Mouse (Mus musculus): ENCODE measurements around the gene C130026I21Rik.
"Not testable (repeated sequence)": the region's sequence is repeated elsewhere in the genome, so short reads cannot be mapped to it uniquely, and the experiment has no call there.

Gene C130026I21Rik

DNA sequence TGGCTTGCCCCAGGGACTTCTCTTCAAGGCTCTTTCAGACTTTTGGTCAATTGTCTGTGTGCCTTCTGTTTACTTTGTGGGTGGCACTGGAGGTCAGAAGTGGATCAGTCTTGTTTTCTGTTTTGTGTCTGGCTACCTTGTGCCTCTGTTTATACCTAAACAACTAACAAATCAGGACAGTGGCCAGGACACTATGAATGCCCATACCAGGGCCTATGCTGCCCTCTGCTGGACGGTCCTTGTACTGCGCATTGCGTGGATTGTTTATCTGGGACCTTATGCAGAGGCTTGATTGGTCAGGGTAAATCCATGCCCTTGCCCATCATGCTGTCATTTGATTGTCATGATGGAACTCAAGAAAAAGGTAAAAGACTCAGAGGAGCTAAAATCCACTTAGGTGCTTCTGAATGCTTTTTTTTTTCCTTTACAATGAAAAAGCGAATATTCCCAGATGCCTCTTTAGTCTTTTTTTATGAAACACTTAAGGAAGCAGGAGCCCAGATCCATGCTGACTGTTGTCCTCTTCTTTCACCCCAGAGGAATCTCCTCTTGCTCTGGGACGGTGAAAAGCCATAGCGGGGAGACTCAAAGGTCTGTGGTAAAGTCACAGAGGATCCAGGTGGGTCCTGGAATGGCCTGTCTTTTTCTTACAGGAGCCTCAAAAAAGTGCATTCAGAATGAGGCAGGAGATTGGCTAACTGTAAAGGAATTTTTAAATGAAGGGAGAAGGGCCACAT is 155.5 kb downstream of the C130026I21Rik start:
- not testable (repeated sequence) for H3K36me3 ChIP-seq (ENCODE audit: insufficient read depth, low read length); H3K4me1 ChIP-seq (replicated peaks; ENCODE audit: low read depth, low read length); H3K4me3 ChIP-seq (replicated peaks; ENCODE audit: low read length); H3K9me3 ChIP-seq (ENCODE audit: low read length); H3K27me3 ChIP-seq (ENCODE audit: insufficient read depth, low read length)
- 0 out of 2 replicates have a peak, but pooled peaks have one; percentile 12 for TF ChIP-seq CTCF (conservative IDR thresholded peaks at IDR 0.05; ENCODE audit: low read length)

DNA sequence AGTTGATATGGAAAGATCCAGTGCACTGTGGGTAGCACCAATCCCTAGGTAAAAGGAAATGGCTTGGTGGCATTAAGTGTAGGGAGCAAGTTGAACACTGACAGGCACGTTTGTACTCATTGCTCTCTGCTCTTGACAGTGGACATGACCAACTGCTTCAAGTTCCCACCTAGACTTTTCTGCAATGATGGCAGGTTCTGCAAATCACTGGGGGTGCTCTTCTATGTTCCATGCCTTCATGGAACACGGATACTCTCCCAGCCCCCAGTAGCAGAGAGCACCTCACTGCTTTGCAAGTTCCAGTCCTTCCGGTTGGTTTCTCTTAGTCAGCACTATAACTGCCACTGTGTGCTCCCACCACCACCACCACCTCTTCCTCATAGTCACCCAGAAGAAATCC is 156.3 kb downstream of the C130026I21Rik start:
- H3K4me1 ChIP-seq (replicated peaks; ENCODE audit: low read depth, low read length); H3K27me3 ChIP-seq (ENCODE audit: insufficient read depth, low read length); H3K4me3 ChIP-seq (replicated peaks; ENCODE audit: low read length); H3K9me3 ChIP-seq (ENCODE audit: low read length); H3K36me3 ChIP-seq (ENCODE audit: insufficient read depth, low read length): not testable (repeated sequence)

DNA sequence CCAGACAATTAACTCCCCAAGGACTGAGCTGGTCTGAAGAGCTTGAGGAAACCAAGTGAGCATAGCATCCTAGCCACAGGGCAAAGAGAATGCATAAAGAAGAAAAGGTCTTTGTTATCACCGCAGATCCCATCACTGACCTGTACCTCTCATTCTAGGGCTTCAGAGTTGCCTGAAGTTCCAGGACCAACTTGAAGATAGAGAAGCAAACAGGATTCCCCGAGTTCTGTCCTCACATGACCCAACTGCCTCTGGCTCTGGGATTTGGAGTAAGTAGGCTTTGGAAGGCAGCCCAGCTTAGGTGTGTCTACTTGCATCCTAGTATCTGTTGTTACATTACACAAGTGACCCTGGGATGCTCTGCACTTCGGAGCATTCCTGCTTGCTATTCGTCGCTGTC is 157.5 kb downstream of the C130026I21Rik start:
- H3K27me3 ChIP-seq (ENCODE audit: insufficient read depth, low read length); H3K4me3 ChIP-seq (replicated peaks; ENCODE audit: low read length); H3K4me1 ChIP-seq (replicated peaks; ENCODE audit: low read depth, low read length); H3K36me3 ChIP-seq (ENCODE audit: insufficient read depth, low read length); H3K9me3 ChIP-seq (ENCODE audit: low read length): not testable (repeated sequence)

DNA sequence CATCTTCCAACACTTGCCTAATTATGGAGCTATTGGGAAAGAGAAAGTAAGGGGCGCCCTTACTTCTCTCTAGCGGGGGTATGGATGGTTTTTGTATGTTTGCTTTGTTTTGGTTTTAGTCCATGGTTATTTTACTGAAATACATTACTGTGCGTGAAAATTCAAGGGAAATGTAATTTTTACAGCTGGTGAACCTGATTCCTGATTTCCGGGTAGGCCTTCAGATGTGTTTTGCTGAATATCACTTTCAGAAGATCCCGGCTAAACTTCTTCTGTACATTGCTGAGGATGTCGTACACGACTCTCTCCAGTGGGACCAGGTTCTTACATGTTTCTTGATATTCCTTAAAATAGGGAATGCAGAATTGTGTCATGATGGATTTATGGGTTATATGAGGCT is 158.1 kb downstream of the C130026I21Rik start:
- H3K9me3 ChIP-seq (ENCODE audit: low read length); H3K27me3 ChIP-seq (ENCODE audit: insufficient read depth, low read length); H3K4me1 ChIP-seq (replicated peaks; ENCODE audit: low read depth, low read length); H3K36me3 ChIP-seq (ENCODE audit: insufficient read depth, low read length); H3K4me3 ChIP-seq (replicated peaks; ENCODE audit: low read length): not testable (repeated sequence)

DNA sequence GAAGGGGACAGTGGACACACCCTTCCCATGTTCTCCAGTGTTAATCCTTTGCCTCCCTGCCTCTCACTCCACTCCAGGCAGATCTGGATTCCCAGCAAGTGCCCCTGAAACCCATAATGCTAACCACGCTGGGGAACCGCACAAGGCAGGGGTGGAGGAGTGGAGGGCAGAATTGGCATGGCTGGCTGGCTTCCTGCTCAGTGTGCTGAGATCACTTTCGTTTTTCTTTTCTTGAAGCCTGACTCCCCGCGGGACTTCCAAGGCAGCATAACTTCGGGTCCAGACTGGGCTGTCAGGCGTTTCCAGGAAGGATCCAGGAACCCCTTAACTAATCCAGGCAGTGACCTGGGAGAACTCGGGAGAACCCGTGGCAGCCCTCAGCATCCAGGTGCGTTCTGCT is 158.8 kb downstream of the C130026I21Rik start:
- H3K4me3 ChIP-seq (replicated peaks; ENCODE audit: low read length); H3K9me3 ChIP-seq (ENCODE audit: low read length); H3K27me3 ChIP-seq (ENCODE audit: insufficient read depth, low read length); H3K36me3 ChIP-seq (ENCODE audit: insufficient read depth, low read length); H3K4me1 ChIP-seq (replicated peaks; ENCODE audit: low read depth, low read length): not testable (repeated sequence)

DNA sequence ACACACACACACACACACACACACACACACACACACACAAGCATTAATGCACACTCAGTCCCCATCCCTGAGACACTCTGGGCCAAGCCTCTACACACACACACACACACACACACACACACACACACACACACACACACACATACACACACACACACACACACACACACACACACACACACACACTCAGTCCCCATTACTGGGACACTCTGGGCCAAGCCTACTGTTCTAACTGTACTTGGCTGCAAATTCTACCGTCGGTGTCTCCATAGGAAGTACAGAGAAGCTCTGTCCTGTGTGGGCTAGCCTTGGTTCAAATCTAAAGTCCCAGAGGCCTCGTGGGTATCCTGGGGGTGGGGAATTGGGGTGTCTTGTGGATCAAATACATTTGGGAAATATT is 159.5 kb downstream of the C130026I21Rik start:
- H3K36me3 ChIP-seq (ENCODE audit: insufficient read depth, low read length); H3K4me3 ChIP-seq (replicated peaks; ENCODE audit: low read length); H3K4me1 ChIP-seq (replicated peaks; ENCODE audit: low read depth, low read length); H3K27me3 ChIP-seq (ENCODE audit: insufficient read depth, low read length); H3K9me3 ChIP-seq (ENCODE audit: low read length): not testable (repeated sequence)

DNA sequence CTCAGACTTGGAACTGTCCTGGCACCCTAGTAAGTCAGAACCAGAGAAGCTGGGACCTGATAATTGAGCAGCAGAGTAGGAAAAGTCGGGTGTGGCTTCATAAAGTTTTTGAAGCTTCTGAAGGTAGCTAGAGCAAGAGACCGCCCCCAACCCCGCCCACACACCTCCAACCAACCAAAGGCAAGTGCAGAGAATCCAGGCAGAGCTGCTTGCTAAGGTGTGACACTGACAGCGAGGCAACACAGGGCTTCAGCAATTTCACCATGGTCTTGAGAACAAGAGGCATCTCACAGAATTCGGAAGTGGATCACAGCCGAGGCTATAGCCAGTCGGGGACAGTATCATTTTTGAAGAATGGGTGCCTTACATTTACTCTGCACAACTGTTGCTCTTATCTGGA is 160.6 kb downstream of the C130026I21Rik start, which contains the start of gene A530032D15Rik:
Gene A530032D15Rik, minus strand, starts transcription at position 101 of the 400 bp plus-strand sequence.
- H3K27me3 ChIP-seq (ENCODE audit: insufficient read depth, low read length); H3K36me3 ChIP-seq (ENCODE audit: insufficient read depth, low read length); H3K9me3 ChIP-seq (ENCODE audit: low read length); H3K4me1 ChIP-seq (replicated peaks; ENCODE audit: low read depth, low read length); H3K4me3 ChIP-seq (replicated peaks; ENCODE audit: low read length): not testable (repeated sequence)

DNA sequence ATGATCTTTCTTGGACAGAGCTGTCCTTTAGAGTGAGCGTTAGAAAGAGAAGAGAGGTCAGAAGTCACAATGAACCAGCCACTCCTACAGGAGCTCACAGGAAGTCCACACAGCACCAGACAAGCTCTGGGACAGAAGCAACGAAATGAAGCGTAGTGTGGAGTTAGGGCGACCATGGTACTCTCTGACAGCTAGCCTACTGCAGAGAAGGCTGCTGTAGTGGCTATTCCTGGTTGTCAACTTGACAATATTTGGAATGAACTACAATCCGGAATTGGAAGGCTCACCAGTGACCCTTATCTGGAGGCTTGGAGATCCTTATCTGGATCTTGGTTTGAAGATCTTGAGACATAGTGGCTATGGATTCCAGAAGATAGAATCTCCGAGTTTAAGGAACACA is 164.4 kb downstream of the C130026I21Rik start:
- H3K4me1 ChIP-seq (replicated peaks; ENCODE audit: low read depth, low read length); H3K9me3 ChIP-seq (ENCODE audit: low read length); H3K27me3 ChIP-seq (ENCODE audit: insufficient read depth, low read length); H3K36me3 ChIP-seq (ENCODE audit: insufficient read depth, low read length); H3K4me3 ChIP-seq (replicated peaks; ENCODE audit: low read length): not testable (repeated sequence)

DNA sequence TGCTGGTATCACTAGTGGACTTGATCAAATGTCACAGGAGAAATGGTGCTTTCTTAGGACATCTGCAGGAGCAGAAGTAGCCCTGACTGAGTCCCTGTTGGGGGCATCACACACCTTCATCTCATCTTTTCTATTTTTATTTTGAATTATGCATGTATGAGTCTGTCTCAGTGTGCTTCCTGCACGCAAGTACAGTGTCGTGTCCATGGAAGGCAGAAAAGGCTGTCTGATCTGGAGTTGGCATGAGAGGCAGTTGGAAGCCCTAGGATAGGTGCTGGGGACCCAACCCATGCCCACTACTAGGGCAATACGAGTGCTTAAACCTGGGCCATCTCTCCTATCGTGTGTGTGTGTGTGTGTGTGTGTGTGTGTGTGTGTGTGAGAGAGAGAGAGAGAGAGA is 165.0 kb downstream of the C130026I21Rik start:
- H3K27me3 ChIP-seq (ENCODE audit: insufficient read depth, low read length), result not testable (repeated sequence)

DNA sequence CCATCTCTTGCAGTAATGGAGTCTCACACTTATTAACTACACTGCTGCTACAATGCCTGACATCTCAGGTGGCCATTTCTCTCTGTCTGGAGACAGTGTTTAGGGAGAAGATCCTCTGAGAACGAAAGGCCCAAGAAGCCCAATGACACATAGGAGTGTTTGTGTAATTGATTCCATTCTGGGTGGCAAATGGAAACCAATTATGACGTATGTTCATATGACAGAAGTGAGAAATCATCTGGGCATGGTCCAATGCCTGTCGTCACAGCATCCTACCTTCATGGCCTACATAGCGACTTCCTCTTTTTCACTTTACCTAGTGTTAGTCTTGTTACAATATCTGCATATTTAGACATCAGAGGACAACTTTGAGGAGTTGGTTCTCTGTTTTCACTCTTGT is 168.6 kb downstream of the C130026I21Rik start:
- not testable (repeated sequence) for H3K4me1 ChIP-seq (replicated peaks; ENCODE audit: low read depth, low read length); H3K4me3 ChIP-seq (replicated peaks; ENCODE audit: low read length); H3K36me3 ChIP-seq (ENCODE audit: insufficient read depth, low read length); H3K9me3 ChIP-seq (ENCODE audit: low read length); H3K27me3 ChIP-seq (ENCODE audit: insufficient read depth, low read length)

More for the DNA sequence above, 165.0 kb downstream of the C130026I21Rik start:
- not testable (repeated sequence) for H3K4me3 ChIP-seq (replicated peaks; ENCODE audit: low read length); H3K9me3 ChIP-seq (ENCODE audit: low read length); H3K36me3 ChIP-seq (ENCODE audit: insufficient read depth, low read length); H3K4me1 ChIP-seq (replicated peaks; ENCODE audit: low read depth, low read length)

DNA sequence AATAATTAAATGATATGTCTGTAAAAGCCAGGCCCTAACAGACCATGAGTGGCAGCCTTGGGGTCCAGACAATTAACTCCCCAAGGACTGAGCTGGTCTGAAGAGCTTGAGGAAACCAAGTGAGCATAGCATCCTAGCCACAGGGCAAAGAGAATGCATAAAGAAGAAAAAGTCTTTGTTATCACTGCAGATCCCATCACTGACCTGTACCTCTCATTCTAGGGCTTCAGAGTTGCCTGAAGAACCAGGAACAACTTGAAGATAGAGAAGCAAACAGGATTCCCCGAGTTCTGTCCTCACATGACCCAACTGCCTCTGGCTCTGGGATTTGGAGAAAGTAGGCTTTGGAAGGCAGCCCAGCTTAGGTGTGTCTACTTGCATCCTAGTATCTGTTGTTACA is 170.5 kb downstream of the C130026I21Rik start, which contains the start of gene Gm10553:
Gene Gm10553, plus strand, starts transcription at position 301 of the 400 bp plus-strand sequence.
- H3K27me3 ChIP-seq (ENCODE audit: insufficient read depth, low read length); H3K4me3 ChIP-seq (replicated peaks; ENCODE audit: low read length); H3K4me1 ChIP-seq (replicated peaks; ENCODE audit: low read depth, low read length); H3K9me3 ChIP-seq (ENCODE audit: low read length); H3K36me3 ChIP-seq (ENCODE audit: insufficient read depth, low read length): not testable (repeated sequence)

DNA sequence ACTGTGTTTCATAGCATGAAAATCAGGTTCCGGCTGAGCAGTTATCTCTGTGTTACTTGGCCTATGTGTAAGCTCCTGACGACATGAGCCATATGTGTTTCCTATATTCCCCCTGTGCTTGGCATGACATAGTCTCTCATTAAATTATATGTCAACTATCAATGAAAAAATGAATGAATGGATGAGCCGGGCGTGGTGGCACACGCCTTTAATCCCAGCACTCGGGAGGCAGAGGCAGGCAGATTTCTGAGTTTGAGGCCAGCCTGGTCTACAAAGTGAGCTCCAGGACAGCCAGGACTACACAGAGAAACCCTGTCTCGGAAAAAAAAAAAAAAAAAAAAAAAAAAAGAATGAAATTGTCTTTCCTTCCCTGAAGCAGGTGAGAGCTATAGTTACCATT is 171.3 kb downstream of the C130026I21Rik start:
- not testable (repeated sequence) for H3K4me1 ChIP-seq (replicated peaks; ENCODE audit: low read depth, low read length); H3K9me3 ChIP-seq (ENCODE audit: low read length); H3K4me3 ChIP-seq (replicated peaks; ENCODE audit: low read length); H3K27me3 ChIP-seq (ENCODE audit: insufficient read depth, low read length); H3K36me3 ChIP-seq (ENCODE audit: insufficient read depth, low read length)

DNA sequence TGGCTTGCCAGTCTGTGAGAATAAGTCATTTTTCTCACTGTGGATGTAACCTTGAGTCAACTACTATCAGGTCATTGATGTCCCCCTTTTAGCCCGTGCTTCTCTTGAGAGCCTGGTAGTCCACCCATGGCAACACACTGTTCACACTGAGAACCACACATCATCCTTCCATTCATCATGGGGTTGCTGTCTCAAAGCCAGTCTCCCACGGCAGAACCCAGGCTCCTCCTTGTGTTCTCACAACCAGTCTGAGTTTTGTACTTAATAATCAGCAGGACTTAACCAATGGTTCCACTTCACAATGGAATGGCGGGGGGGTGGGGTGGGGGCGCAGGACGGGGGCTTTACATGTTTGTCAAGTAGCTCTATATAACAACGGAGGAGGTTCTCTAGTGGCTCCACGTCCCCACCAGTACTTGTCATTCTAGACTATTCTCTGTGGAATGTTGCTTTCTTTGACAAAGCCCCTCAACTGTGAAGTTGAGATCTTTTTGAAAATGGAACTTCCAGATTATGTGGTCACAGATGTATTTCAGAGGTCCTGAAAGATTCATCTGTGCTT is 177.3 kb downstream of the C130026I21Rik start:
- H3K9me3 ChIP-seq (ENCODE audit: low read length); H3K27me3 ChIP-seq (ENCODE audit: insufficient read depth, low read length); H3K4me3 ChIP-seq (replicated peaks; ENCODE audit: low read length); H3K36me3 ChIP-seq (ENCODE audit: insufficient read depth, low read length); H3K4me1 ChIP-seq (replicated peaks; ENCODE audit: low read depth, low read length): not testable (repeated sequence)

DNA sequence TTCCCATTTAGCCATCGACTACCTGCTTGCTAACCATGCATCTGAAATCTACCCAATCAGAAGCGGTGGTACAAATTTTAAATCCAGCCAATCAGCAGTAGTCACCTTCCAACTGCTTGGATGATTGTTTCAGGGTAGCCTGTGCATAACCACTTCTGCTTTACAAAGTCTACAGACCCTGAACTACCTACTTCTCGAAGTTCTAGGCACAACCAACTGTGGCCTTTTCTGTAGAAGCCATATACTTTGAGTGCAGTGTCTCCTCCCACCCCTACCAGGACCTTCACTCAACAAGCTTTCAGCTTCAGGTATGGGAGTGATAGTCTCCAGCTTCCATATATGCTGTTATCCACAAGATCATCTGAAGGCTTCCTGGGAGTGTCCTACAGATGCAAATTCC is 178.2 kb downstream of the C130026I21Rik start:
- H3K27me3 ChIP-seq (ENCODE audit: insufficient read depth, low read length); H3K4me3 ChIP-seq (replicated peaks; ENCODE audit: low read length); H3K9me3 ChIP-seq (ENCODE audit: low read length); H3K4me1 ChIP-seq (replicated peaks; ENCODE audit: low read depth, low read length); H3K36me3 ChIP-seq (ENCODE audit: insufficient read depth, low read length): not testable (repeated sequence)

DNA sequence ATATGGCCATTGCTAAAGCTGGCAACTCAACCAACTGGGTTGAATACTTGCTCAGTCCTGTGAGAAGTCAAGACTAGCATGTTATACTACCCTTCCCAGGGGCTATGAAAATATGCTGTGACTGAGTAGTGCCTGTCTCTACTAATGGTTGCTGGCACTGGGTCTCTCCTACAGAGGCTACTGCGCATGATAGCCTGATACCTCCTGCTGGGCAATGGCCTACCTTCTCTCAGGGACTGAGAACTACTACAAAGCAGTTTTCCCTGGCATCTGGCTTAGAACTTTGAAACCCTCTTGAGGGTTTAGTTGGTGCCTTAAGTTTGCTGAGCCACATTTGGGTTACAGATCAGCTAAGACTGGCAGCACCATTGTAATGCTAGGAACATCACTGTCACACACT is 184.2 kb downstream of the C130026I21Rik start:
- not testable (repeated sequence) for H3K4me3 ChIP-seq (replicated peaks; ENCODE audit: low read length); H3K9me3 ChIP-seq (ENCODE audit: low read length); H3K27me3 ChIP-seq (ENCODE audit: insufficient read depth, low read length); H3K4me1 ChIP-seq (replicated peaks; ENCODE audit: low read depth, low read length); H3K36me3 ChIP-seq (ENCODE audit: insufficient read depth, low read length)
